Mouse (Mus musculus) cerebellum, postnatal 36 days (tissue): Measurements from ENCODE around the gene Olfr1427.
"Not testable (repeated sequence)": the region's sequence is repeated elsewhere in the genome, so short reads cannot be mapped to it uniquely, and the experiment has no call there.

Experiments
- DNase-seq, 2 experiments: peaks; one replicate each; pipeline ENCODE4 v3.0.0; 2021 to 2022; ENCODE audit warnings: mixed read lengths in 2 of 2

Olfr1427 gene

GRCm38 (mm10) chr19:12103234-12103633, at the start of gene Olfr1427:
Gene Olfr1427, minus strand, starts transcription at chr19:12103334.
- no peak for DNase-seq

GRCm38 (mm10) chr19:12145452-12145851, 42.3 kb upstream of the Olfr1427 start:
- DNase-seq: peak in 1 of 2 experiments; percentile 3

GRCm38 (mm10) chr19:12143356-12143755, 40.2 kb upstream of the Olfr1427 start:
- DNase-seq: no peak

GRCm38 (mm10) chr19:12134289-12134688, 31.2 kb upstream of the Olfr1427 start:
- DNase-seq: peak in 1 of 2 experiments; percentile 10

- DNase-seq: no peak
These were observed 20.0 kb upstream of the Olfr1427 start, which contains the start of gene Olfr76 for GRCm38 (mm10) chr19:12123103-12123502. Gene Olfr76, minus strand, starts transcription at chr19:12123203.

- no peak for DNase-seq
These were observed 13.3 kb upstream of the Olfr1427 start for GRCm38 (mm10) chr19:12116464-12116863.

- no peak for DNase-seq
These were observed 12.7 kb upstream of the Olfr1427 start, which contains the start of gene Olfr1428 for GRCm38 (mm10) chr19:12115797-12116196. Gene Olfr1428, minus strand, starts transcription at chr19:12115897.

DNA sequence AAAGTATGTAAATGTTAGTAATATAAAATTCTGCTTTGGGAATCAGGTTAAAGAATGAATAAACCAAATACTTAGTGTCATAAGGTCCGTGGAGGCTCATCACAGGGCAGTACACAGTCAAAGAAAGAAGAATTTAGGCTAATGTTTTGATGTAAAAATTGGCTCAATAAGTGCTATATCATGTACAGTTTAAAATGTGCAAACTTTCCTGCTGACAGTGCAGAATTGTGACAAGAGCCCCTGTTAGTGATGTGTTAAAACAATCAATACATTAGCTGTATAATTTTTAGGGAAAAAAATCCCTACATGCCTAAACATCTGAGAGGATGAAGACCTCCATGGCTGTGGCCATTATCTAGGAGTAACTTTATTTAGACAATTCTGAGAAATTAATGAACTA, 10.7 kb upstream of the Olfr1427 start:
- no peak for DNase-seq

- no peak for DNase-seq
These were observed 1.4 kb upstream of the Olfr1427 start for GRCm38 (mm10) chr19:12104541-12104940.

DNA sequence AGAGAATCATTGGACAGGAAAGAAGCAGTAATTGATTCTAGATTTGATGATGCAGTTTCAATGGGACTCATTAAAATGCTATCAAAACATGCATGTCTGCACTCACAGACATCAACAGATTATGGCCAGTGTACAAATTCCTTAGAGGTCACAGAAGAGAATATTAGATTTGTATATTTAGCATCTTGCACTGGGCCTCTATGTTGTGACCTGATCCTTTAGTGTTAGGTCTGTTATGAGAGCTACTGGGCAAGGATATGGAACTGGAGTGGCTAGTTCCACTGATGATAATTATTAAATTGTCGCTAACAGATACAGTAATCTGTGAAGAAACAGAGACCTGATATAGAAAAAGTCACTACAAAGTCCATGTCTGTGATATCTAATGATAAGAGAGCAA, 11.2 kb downstream of the Olfr1427 start, which contains the start of gene Olfr1426:
Gene Olfr1426, minus strand, starts transcription at position 101 of the 400 bp plus-strand sequence.
- DNase-seq: no peak

DNA sequence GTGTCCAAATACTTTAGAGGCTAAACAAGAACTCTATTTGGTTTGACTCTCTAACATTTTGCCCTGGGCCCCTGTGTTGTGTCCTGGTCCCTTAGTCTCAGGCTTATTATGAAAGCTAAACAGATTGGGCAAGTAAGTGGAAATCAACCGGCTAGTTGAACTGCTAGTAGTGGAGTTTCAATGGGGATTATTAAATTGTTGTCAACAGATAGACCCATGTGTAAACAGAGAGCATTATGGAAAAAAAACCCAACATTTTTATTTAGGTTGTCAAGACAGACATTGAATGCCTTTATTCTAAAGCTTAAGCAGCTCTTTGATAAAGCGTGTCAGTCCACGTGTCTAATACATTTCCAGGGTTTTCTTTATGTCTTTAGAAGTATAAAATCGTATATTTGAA, 25.5 kb downstream of the Olfr1427 start, which contains the start of gene Olfr1425:
Gene Olfr1425, minus strand, starts transcription at position 101 of the 400 bp plus-strand sequence.
- not testable (repeated sequence) for DNase-seq

DNA sequence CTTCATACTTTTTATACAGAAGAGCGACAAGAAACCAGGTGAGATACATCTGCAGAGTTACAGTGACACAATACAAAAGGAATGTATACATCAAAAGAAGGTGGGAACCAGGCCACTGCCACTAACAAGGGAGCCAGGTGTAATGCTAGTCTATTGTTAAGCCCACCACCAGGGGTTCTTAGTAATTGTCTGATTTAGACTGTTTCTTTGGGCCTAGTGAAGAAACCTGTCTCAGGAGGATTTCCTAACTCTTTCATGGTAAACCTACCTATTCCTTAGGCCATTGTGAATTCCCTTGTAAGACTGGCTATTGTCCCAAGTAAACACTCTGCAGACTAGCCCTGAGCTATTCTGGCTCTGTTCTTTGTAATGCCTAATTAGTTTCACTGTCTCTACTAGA, 33.6 kb downstream of the Olfr1427 start:
- DNase-seq: not testable (repeated sequence)

GRCm38 (mm10) chr19:12067806-12068205, 35.3 kb downstream of the Olfr1427 start:
- not testable (repeated sequence) for DNase-seq

DNA sequence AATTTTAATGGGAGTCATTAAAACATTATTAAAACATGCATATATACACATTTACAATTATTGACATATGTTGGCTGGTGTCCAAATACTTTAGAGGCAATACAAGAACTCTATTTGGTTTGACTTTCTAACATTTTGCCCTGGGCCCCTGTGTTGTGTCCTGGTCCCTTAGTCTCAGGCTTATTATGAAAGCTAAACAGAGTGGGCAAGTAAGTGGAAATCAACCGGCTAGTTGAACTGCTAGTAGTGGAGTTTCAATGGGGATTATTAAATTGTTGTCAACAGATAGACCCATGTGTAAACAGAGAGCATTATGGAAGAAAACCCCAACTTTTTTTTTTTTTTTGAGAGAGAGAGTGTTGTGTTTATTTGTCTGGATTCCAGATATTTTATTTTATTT, 40.6 kb downstream of the Olfr1427 start, which contains the start of gene Olfr1424:
Gene Olfr1424, minus strand, starts transcription at position 101 of the 400 bp plus-strand sequence.
- not testable (repeated sequence) for DNase-seq
